Mouse (Mus musculus) lung, postnatal 0 days (tissue): ENCODE results near the gene Upp2.

ENCODE experiments used
- CTCF ChIP-seq: IDR thresholded peaks from 2 replicates; pipeline ENCODE4 v1.5.1; 2016; ENCODE audit warnings: antibody characterized with exemption, mild to moderate bottlenecking
- EP300 ChIP-seq: IDR thresholded peaks from 2 replicates; pipeline ENCODE4 v1.6.1; 2016; ENCODE audit warnings: antibody characterized with exemption, mild to moderate bottlenecking, control low read depth

GRCm38 (mm10) chr2:58529384-58529783 lies 37.7 kb upstream of the Upp2 start:
- TF ChIP-seq CTCF (no peak), EP300 (no peak)
